Mouse (Mus musculus) embryonic facial prominence, embryonic 14.5 days (tissue): ENCODE data around the gene Tubgcp6. TPM values are rescaled to one million over a fixed set of nuclear protein-coding genes. Genes with fewer than 3 reads are reported as not detected.

Experiments
- ATAC-seq: fragments of 200-750 bp; cut with Nextera tagmentation; 2 replicates; pipeline ENCODE4 v1.8.0; 2017; ENCODE audit warnings: low read depth, moderate number of reproducible peaks, moderate TSS enrichment
- DNase-seq: peaks from one replicate; pipeline ENCODE4 v3.0.0-alpha.2; 2015; ENCODE audit warnings: low spot score
- H3K27ac ChIP-seq: fragments of 300-500 bp; sonication (generic); replicated peaks from 2 replicates; pipeline ENCODE4 v1.5.1; 2014; ENCODE audit warnings: low read depth, mild to moderate bottlenecking, low read length, moderate library complexity
- H3K27me3 ChIP-seq: fragments of 300-500 bp; sonication (generic); replicated peaks from 2 replicates; pipeline ENCODE4 v1.6.1; 2014; ENCODE audit warnings: low read length; ENCODE audit not compliant: control insufficient read depth, insufficient read depth
- H3K36me3 ChIP-seq: fragments of 300-500 bp; sonication (generic); 2 replicates; pipeline ENCODE4 v1.6.1; 2014; ENCODE audit warnings: low read length, mixed read lengths; ENCODE audit not compliant: control insufficient read depth, insufficient read depth
- H3K4me1 ChIP-seq: fragments of 300-500 bp; sonication (generic); 2 replicates; pipeline ENCODE4 v1.6.1; 2014; ENCODE audit warnings: antibody characterized with exemption, low read length; ENCODE audit not compliant: control insufficient read depth, insufficient read depth
- H3K4me2 ChIP-seq: fragments of 300-500 bp; sonication (generic); 2 replicates; pipeline ENCODE4 v1.6.1; 2014; ENCODE audit warnings: low read depth, mild to moderate bottlenecking, low read length, moderate library complexity, mixed read lengths
- H3K4me3 ChIP-seq: fragments of 300-500 bp; sonication (generic); 2 replicates; pipeline ENCODE4 v1.5.1; 2014; ENCODE audit warnings: low read depth, mild to moderate bottlenecking, low read length
- H3K9ac ChIP-seq: fragments of 300-500 bp; sonication (generic); 2 replicates; pipeline ENCODE4 v1.6.1; 2014; ENCODE audit warnings: low read depth, mild to moderate bottlenecking, low read length, moderate library complexity, mixed read lengths
- H3K9me3 ChIP-seq: fragments of 300-500 bp; sonication (generic); 2 replicates; pipeline ENCODE4 v1.6.1; 2016; ENCODE audit warnings: low read length; ENCODE audit not compliant: control insufficient read depth
- WGBS: fragments of 180-500 bp; shearing (Covaris S2); extraction: QIAGEN DNeasy Blood & Tissue Kit; methylation state at CpG from one replicate; pipeline ENCODE4 v1.1.7; 2014; 5-methylcytosine and 5-hydroxymethylcytosine counted together
- polyA plus RNA-seq: library from polyadenylated mRNA; unstranded; fragments of >200 nt; fragmentation: Nextera tagmentation; extraction: Ambion mirVana; gene quantifications from 2 replicates; pipeline ENCODE4 v1.2.1, GENCODE M21; 2014

The Tubgcp6 gene
- polyA plus RNA-seq, 1 experiment from 2014 or later, result 13.9 TPM

- 96% methylated on average over 8 of the region's 8 CpGs for WGBS
Measured at GRCm38 (mm10) chr15:89127364-89127940, 4.5 kb upstream of the Tubgcp6 start.

GRCm38 (mm10) chr15:89126622-89127021 lies 3.7 kb upstream of the Tubgcp6 start:
- H3K9ac ChIP-seq, result no peak overlapping the region
- WGBS, result 81% methylated on average over 8 of the region's 8 CpGs
- ATAC-seq, result no peak
- H3K9me3 ChIP-seq, result no peaks in the 10 kb centered on the region
- no peak overlapping the region for H3K4me3 ChIP-seq
- H3K27ac ChIP-seq, result no peak overlapping the region
- peaks cover 17% of the 10 kb centered on the region for H3K36me3 ChIP-seq
- H3K4me1 ChIP-seq, result peaks cover 27% of the 10 kb centered on the region
- H3K4me2 ChIP-seq, result no peak overlapping the region
- no peak for DNase-seq
- H3K27me3 ChIP-seq, result no peaks in the 10 kb centered on the region

More at GRCm38 (mm10) chr15:89127364-89127940, 4.5 kb upstream of the Tubgcp6 start:
- ATAC-seq, result no peak
- H3K36me3 ChIP-seq, result peaks cover 17% of the 10 kb centered on the region
- DNase-seq, result no peak
- H3K4me2 ChIP-seq, result peak overlapping the region; percentile 88
- H3K4me3 ChIP-seq, result peak overlapping the region; percentile 59
- no peaks in the 10 kb centered on the region for H3K9me3 ChIP-seq
- H3K27me3 ChIP-seq, result no peaks in the 10 kb centered on the region
- peaks cover 19% of the 10 kb centered on the region for H3K4me1 ChIP-seq
- no peak overlapping the region for H3K27ac ChIP-seq
- peak overlapping the region; percentile 73 for H3K9ac ChIP-seq

DNA sequence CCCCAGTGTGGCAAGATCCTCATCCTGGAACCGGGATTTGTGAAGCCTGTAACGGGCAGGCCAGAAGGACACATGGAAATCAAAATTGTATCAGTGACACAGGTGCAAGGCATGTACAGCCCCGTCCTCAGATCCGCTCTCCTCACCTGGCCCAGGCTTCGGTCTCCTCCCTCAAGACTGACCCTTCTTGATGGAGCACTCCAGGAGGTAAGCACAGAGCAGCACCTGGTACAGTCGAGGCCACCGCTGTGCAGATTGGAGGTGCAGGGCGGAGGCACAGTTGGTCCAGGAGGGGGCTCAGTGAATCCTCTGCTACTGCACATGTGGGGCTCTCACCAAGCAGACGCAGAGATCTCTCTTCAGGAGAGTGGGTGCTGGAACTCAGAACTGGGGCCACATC lies 2.4 kb upstream of the Tubgcp6 start:
- WGBS, result 90% methylated on average over 9 of the region's 9 CpGs
- Histone ChIP-seq H3K9me3 (no peaks in the 10 kb centered on the region), H3K4me1 (peaks cover 35% of the 10 kb centered on the region), H3K4me3 (no peak overlapping the region), H3K36me3 (peaks cover 23% of the 10 kb centered on the region), H3K27me3 (no peaks in the 10 kb centered on the region), H3K4me2 (no peak overlapping the region), H3K27ac (no peak overlapping the region), H3K9ac (no peak overlapping the region)
- ATAC-seq, result no peak
- no peak for DNase-seq

GRCm38 (mm10) chr15:89124312-89124711 lies 1.4 kb upstream of the Tubgcp6 start:
- 90% methylated on average over 3 of the region's 3 CpGs for WGBS
- Histone ChIP-seq H3K9ac (peak overlapping the region; percentile 89), H3K27me3 (no peaks in the 10 kb centered on the region), H3K4me3 (no peak overlapping the region), H3K9me3 (no peaks in the 10 kb centered on the region), H3K36me3 (peaks cover 29% of the 10 kb centered on the region), H3K4me2 (no peak overlapping the region), H3K4me1 (peaks cover 38% of the 10 kb centered on the region), H3K27ac (no peak overlapping the region)
- ATAC-seq, result no peak
- DNase-seq, result no peak

DNA sequence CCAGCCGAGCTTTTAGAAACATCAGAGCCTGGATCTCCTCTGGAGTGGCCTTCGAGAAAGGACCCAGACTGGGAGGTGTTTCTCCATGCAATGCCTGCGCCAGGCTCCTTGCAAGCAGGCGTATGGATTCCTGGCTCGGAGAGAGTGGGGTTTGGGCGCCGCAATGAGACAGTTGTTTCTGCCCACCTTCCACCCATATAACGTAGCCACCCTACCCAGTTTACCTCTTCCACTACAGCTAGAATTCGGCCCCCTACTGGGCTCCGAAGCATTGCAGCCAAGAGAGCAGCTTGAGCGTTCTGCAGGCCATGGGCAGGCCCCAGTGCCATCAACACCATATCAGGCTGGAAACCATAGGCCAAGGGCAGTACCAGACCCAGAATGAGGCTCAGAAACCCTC lies 683 bp upstream of the Tubgcp6 start:
- DNase-seq, result peak; percentile 30
- Histone ChIP-seq H3K27me3 (no peaks in the 10 kb centered on the region), H3K4me3 (peak overlapping the region; percentile 93), H3K36me3 (peaks cover 29% of the 10 kb centered on the region), H3K4me2 (peak overlapping the region; percentile 95), H3K27ac (peak overlapping the region; percentile 90), H3K9me3 (no peaks in the 10 kb centered on the region), H3K9ac (peak overlapping the region; percentile 89), H3K4me1 (peaks cover 35% of the 10 kb centered on the region)
- 31% methylated on average over 11 of the region's 11 CpGs for WGBS
- ATAC-seq, result no peak

GRCm38 (mm10) chr15:89118007-89118406 lies 4.9 kb downstream of the Tubgcp6 start:
- ATAC-seq, result no peak
- Histone ChIP-seq H3K27me3 (no peaks in the 10 kb centered on the region), H3K4me1 (peaks cover 19% of the 10 kb centered on the region), H3K36me3 (peaks cover 61% of the 10 kb centered on the region), H3K9ac (no peak overlapping the region), H3K9me3 (0 out of 2 replicates have a peak, but pooled peaks cover 4% of the 10 kb centered on the region), H3K4me3 (no peak overlapping the region), H3K27ac (no peak overlapping the region), H3K4me2 (no peak overlapping the region)
- DNase-seq, result no peak

DNA sequence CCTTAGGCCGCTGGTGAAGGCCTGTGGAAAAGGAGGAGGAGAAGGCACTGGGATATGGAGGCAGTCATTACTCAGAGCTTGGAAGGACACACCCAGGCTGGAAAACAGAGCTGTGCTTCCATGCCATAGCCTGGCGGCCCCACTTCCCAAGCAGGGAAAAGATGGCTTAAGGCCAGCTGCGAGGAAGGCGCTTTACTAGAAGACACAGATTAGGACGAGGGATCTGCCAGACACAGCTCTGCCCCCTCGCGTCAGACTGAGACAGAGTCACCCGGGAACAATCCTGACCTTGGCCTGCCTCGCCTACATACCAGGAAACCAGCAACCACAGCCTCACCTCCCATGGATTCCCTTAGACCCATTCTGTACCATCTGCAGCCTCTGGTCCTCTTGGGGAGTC lies 12.8 kb downstream of the Tubgcp6 start:
- no peak overlapping the region for H3K27ac ChIP-seq
- peaks cover 98% of the 10 kb centered on the region for H3K36me3 ChIP-seq
- H3K4me1 ChIP-seq, result no peaks in the 10 kb centered on the region
- H3K9me3 ChIP-seq, result no peaks in the 10 kb centered on the region
- H3K27me3 ChIP-seq, result no peaks in the 10 kb centered on the region
- no peak for ATAC-seq
- no peak for DNase-seq
- H3K4me3 ChIP-seq, result no peak overlapping the region
- no peak overlapping the region for H3K4me2 ChIP-seq
- WGBS, result 88% methylated on average over 9 of the region's 9 CpGs
- H3K9ac ChIP-seq, result no peak overlapping the region

DNA sequence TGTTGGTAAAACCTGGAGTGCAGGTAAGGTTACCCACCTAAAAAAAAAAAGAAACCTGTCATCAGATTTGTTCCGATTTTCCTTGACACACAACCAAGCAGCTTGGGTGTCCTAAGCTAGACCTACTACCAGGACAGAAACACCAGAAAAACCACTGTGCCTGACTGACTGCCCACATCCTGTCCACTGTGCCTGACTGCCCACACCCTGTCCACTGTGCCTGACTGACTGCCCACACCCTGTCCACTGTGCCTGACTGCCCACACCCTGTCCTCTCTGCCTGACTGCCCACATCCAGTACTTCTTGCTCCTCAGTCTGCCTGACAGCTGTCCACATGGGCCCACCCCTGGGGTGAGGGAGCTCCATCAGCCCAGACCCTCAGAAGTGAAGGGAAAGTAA lies 15.9 kb downstream of the Tubgcp6 start:
- no peaks in the 10 kb centered on the region for H3K27me3 ChIP-seq
- 100% methylated on average over 1 of the region's 1 CpGs for WGBS

GRCm38 (mm10) chr15:89106073-89106472 lies 16.8 kb downstream of the Tubgcp6 start:
- H3K9ac ChIP-seq, result no peak overlapping the region
- H3K4me1 ChIP-seq, result no peaks in the 10 kb centered on the region
- DNase-seq (no peak), ATAC-seq (no peak)
- WGBS, result 86% methylated on average over 13 of the region's 13 CpGs
- H3K4me3 ChIP-seq, result no peak overlapping the region
- H3K4me2 ChIP-seq, result no peak overlapping the region
- no peaks in the 10 kb centered on the region for H3K27me3 ChIP-seq
- peaks cover 100% of the 10 kb centered on the region for H3K36me3 ChIP-seq
- H3K9me3 ChIP-seq, result no peaks in the 10 kb centered on the region
- no peak overlapping the region for H3K27ac ChIP-seq

More for the DNA sequence above, 15.9 kb downstream of the Tubgcp6 start:
- Histone ChIP-seq H3K9ac (no peak overlapping the region), H3K27ac (no peak overlapping the region), H3K4me1 (no peaks in the 10 kb centered on the region), H3K4me2 (no peak overlapping the region), H3K36me3 (peaks cover 100% of the 10 kb centered on the region), H3K9me3 (no peaks in the 10 kb centered on the region), H3K4me3 (no peak overlapping the region)
- ATAC-seq (no peak), DNase-seq (no peak)
